In the genomic region with DNA sequence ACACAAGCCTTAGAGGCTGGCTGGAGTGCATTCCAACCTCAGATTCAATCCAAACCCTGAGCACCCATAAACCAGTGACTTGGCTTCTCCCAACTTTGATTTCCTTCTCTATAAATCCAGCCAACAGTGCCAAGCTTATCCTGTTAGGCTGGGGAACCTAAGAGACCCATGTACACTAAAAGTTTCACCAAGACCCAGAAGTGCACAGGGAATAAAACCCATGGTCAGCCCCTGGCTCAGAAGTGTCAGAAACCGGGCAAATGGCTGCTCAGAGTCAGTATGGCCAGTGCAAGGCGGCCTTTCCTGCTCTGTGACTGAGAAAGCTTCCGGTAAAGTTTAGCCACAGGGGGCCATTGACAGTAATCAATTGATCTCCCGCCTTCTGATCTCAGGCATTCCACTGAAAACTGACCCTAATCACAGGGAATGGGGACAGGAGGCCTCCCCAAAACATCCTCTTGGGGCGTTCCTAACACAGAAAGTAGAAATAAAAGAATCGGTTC, we compare ENCODE assay signal across 8 mouse cellular contexts. TPM values are rescaled to one million over a fixed set of nuclear protein-coding genes. Genes with fewer than 3 reads are reported as not detected.
DNase-seq lines count a peak whose midpoint lies in the region; ATAC-seq and TF ChIP-seq lines count a peak whose summit lies in the region.

No protein-coding gene starts in this region.

- 31% methylated on average over 6 of the region's 6 CpGs for WGBS in lung, adult 2 months
- WGBS in embryonic facial prominence, embryonic 15.5 days = 28% methylated on average over 6 of the region's 6 CpGs
- WGBS in limb, embryonic 11.5 days = 10% methylated on average over 6 of the region's 6 CpGs
- WGBS in neural tube, embryonic 14.5 days = 17% methylated on average over 6 of the region's 6 CpGs

- H3K27ac ChIP-seq in embryonic facial prominence, embryonic 15.5 days (replicated peaks) = peak overlapping the region; percentile 82
- H3K27ac ChIP-seq in limb, embryonic 11.5 days (replicated peaks; ENCODE audit: low read depth, low read length) = no peak overlapping the region
- no peak overlapping the region for H3K27ac ChIP-seq in neural tube, embryonic 14.5 days (ENCODE audit: low read depth, low read length)

- no peaks in the 10 kb centered on the region for H3K27me3 ChIP-seq in embryonic facial prominence, embryonic 15.5 days
- H3K27me3 ChIP-seq in limb, embryonic 11.5 days (ENCODE audit: control insufficient read depth, insufficient read depth, low read length) = 0 out of 2 replicates have a peak, but pooled peaks cover 2% of the 10 kb centered on the region
- H3K27me3 ChIP-seq in neural tube, embryonic 14.5 days (ENCODE audit: control insufficient read depth, insufficient read depth, low read length) = 0 out of 2 replicates have a peak, but pooled peaks cover 3% of the 10 kb centered on the region

- no peaks in the 10 kb centered on the region for H3K9me3 ChIP-seq in embryonic facial prominence, embryonic 15.5 days (replicated peaks)
- no peaks in the 10 kb centered on the region for H3K9me3 ChIP-seq in limb, embryonic 11.5 days (ENCODE audit: control insufficient read depth, low read length)
- no peaks in the 10 kb centered on the region for H3K9me3 ChIP-seq in neural tube, embryonic 14.5 days (ENCODE audit: control insufficient read depth, low read length)

- no peak for DNase-seq in lung, adult 2 months
- DNase-seq in lung, adult 18-20 months = no peak
- no peak for DNase-seq in limb, embryonic 11.5 days (ENCODE audit: low spot score)
- DNase-seq in right cerebral cortex, postnatal 36 days (ENCODE audit: low spot score in 2 of 2) = no peak
- DNase-seq in left cerebral cortex, adult 11 months (ENCODE audit: low spot score) = no peak
- no peak for DNase-seq in urinary bladder, adult 18-20 months (ENCODE audit: low spot score in 2 of 2)

- no peak for TF ChIP-seq POLR2A in lung, adult 2 months (IDR thresholded peaks at IDR 0.05; ENCODE audit: borderline replicate concordance, extremely low read depth, low read depth, low read length)

- no peak for TF ChIP-seq CTCF in lung, adult 2 months (IDR thresholded peaks at IDR 0.05; ENCODE audit: insufficient read depth, low read length)

- peaks cover 4% of the 10 kb centered on the region; the same call in 1 of the 2 replicates for H3K4me1 ChIP-seq in lung, adult 2 months (ENCODE audit: control insufficient read depth, insufficient read depth, low read length)
- H3K4me1 ChIP-seq in embryonic facial prominence, embryonic 15.5 days = peaks cover 34% of the 10 kb centered on the region
- peaks cover 9% of the 10 kb centered on the region; the same call in 1 of the 2 replicates for H3K4me1 ChIP-seq in limb, embryonic 11.5 days (ENCODE audit: control insufficient read depth, insufficient read depth, low read length)
- no peaks in the 10 kb centered on the region; the same call in 1 of the 2 replicates for H3K4me1 ChIP-seq in neural tube, embryonic 14.5 days (ENCODE audit: control insufficient read depth, insufficient read depth, low read length)

- H3K36me3 ChIP-seq in embryonic facial prominence, embryonic 15.5 days = no peaks in the 10 kb centered on the region
- H3K36me3 ChIP-seq in limb, embryonic 11.5 days (ENCODE audit: control insufficient read depth, insufficient read depth, low read length) = no peaks in the 10 kb centered on the region
- no peaks in the 10 kb centered on the region for H3K36me3 ChIP-seq in neural tube, embryonic 14.5 days (ENCODE audit: control insufficient read depth, insufficient read depth, low read length)

- H3K9ac ChIP-seq in embryonic facial prominence, embryonic 15.5 days = no peak overlapping the region
- H3K9ac ChIP-seq in limb, embryonic 11.5 days (ENCODE audit: low read length) = no peak overlapping the region
- no peak overlapping the region for H3K9ac ChIP-seq in neural tube, embryonic 14.5 days (replicated peaks; ENCODE audit: low read depth, low read length)

- H3K4me2 ChIP-seq in embryonic facial prominence, embryonic 15.5 days (replicated peaks) = peak overlapping the region; percentile 86
- peak overlapping the region; percentile 35; the same call in 1 of the 2 replicates for H3K4me2 ChIP-seq in limb, embryonic 11.5 days (ENCODE audit: low read depth, severe bottlenecking)
- peak overlapping the region; percentile 95; the same call in 1 of the 2 replicates for H3K4me2 ChIP-seq in neural tube, embryonic 14.5 days (ENCODE audit: low read depth, low read length)

- ATAC-seq in embryonic facial prominence, embryonic 15.5 days (ENCODE audit: insufficient number of reproducible peaks, low FRiP score, low TSS enrichment, low read depth) = no peak
- ATAC-seq in limb, embryonic 11.5 days (ENCODE audit: insufficient number of reproducible peaks, low FRiP score, low TSS enrichment, low read depth) = no peak
- no peak for ATAC-seq in neural tube, embryonic 14.5 days (ENCODE audit: low read depth)

- H3K4me3 ChIP-seq in lung, adult 2 months (replicated peaks; ENCODE audit: extremely low read depth, low read depth, low read length) = peak overlapping the region; percentile 89
- H3K4me3 ChIP-seq in embryonic facial prominence, embryonic 15.5 days (replicated peaks) = peak overlapping the region; percentile 57
- H3K4me3 ChIP-seq in limb, embryonic 11.5 days (ENCODE audit: low read depth, low read length) = no peak overlapping the region
- H3K4me3 ChIP-seq in neural tube, embryonic 14.5 days (ENCODE audit: low read depth, low read length) = peak overlapping the region; percentile 4; the same call in 1 of the 2 replicates

RNA-seq across cellular contexts. Expression of gene Ggta1, which starts 2.6 kb away (rescaled TPM):
- 17.8 and 24.4 TPM in 2 replicates for polyA plus RNA-seq in lung, adult 2 months (2012; rRNA removed)
- polyA plus RNA-seq in embryonic facial prominence, embryonic 15.5 days (2015; fragmentation: Nextera tagmentation; extraction: Ambion mirVana) = 33.5 and 38.3 TPM in 2 replicates
- 5.3 and 6.0 TPM in 2 replicates for polyA plus RNA-seq in limb, embryonic 11.5 days (2014; fragmentation: Nextera tagmentation; extraction: Ambion mirVana)
- polyA plus RNA-seq in neural tube, embryonic 14.5 days (2014; fragmentation: Nextera tagmentation; extraction: Ambion mirVana) = 5.3 and 8.9 TPM in 2 replicates

Comparison
In these comparisons a context has a peak if more than half of its experiments do, and no peak if none do; other contexts are left out.
1. H3K4me2 ChIP-seq: peak in every context shown above with its lines; median percentile 95 in neural tube, embryonic 14.5 days; 86 in embryonic facial prominence, embryonic 15.5 days; 35 in limb, embryonic 11.5 days.